Comparison of ENCODE assay signal across 21 mouse cellular contexts in genomic region chr3:89300514-89300913, GRCm38 (mm10). TPM values are rescaled to one million over a fixed set of nuclear protein-coding genes. Genes with fewer than 3 reads are reported as not detected.
DNase-seq lines count a peak whose midpoint lies in the region; ATAC-seq and TF ChIP-seq lines count a peak whose summit lies in the region.
"Had no signal": no experiment of that assay in that cellular context is flagged by ENCODE, and none has a peak within 500 bp of the region (broad histone marks: within the 10 kb centered on the region; RNA-seq: fewer than 3 reads in every experiment).

No protein-coding gene starts in this region.

- 0 out of 2 replicates have a peak, but pooled peaks have one; percentile 11 for TF ChIP-seq CTCF in forebrain, postnatal 0 days (IDR thresholded peaks at IDR 0.05; ENCODE audit: low read depth)
- peak; percentile 47; the same call in 1 of the 2 replicates for TF ChIP-seq CTCF in kidney, postnatal 0 days (IDR thresholded peaks at IDR 0.05; ENCODE audit: low read depth)

- H3K4me1 ChIP-seq in forebrain, postnatal 0 days (ENCODE audit: insufficient read depth), result no peaks in the 10 kb centered on the region
- H3K4me1 ChIP-seq in forebrain, embryonic 10.5 days, result peaks cover 24% of the 10 kb centered on the region
- 0 out of 2 replicates have a peak, but pooled peaks cover 2% of the 10 kb centered on the region for H3K4me1 ChIP-seq in kidney, postnatal 0 days (replicated peaks; ENCODE audit: insufficient read depth, low read length)
- no peaks in the 10 kb centered on the region for H3K4me1 ChIP-seq in forebrain, embryonic 11.5 days (replicated peaks; ENCODE audit: control insufficient read depth, insufficient read depth, low read length)

- 64% methylated on average over 2 of the region's 2 CpGs for WGBS in forebrain, postnatal 0 days
- WGBS in forebrain, embryonic 10.5 days, result 70% methylated on average over 2 of the region's 2 CpGs
- 78% methylated on average over 2 of the region's 2 CpGs for WGBS in kidney, postnatal 0 days
- WGBS in forebrain, embryonic 11.5 days, result 59% methylated on average over 2 of the region's 2 CpGs

- no peaks in the 10 kb centered on the region; the same call in 1 of the 2 replicates for H3K27me3 ChIP-seq in forebrain, postnatal 0 days (ENCODE audit: insufficient read depth, low read length)
- H3K27me3 ChIP-seq in forebrain, embryonic 10.5 days (ENCODE audit: poor library complexity, severe bottlenecking), result peaks cover 33% of the 10 kb centered on the region
- H3K27me3 ChIP-seq in kidney, postnatal 0 days (ENCODE audit: insufficient read depth, low read length), result no peaks in the 10 kb centered on the region
- peaks cover 2% of the 10 kb centered on the region; the same call in 1 of the 2 replicates for H3K27me3 ChIP-seq in forebrain, embryonic 11.5 days (ENCODE audit: control insufficient read depth, insufficient read depth, low read length)
- H3K27me3 ChIP-seq: embryonic facial prominence, embryonic 15.5 days had no signal

- no peak for DNase-seq in forebrain, postnatal 0 days
- no peak for DNase-seq in forebrain, embryonic 10.5 days (ENCODE audit: extremely low spot score, low spot score)
- DNase-seq in kidney, postnatal 0 days (ENCODE audit: low spot score), result no peak
- DNase-seq in kidney, adult 11 months, result no peak
- peak; percentile 58 for DNase-seq in 3T3-L1 (ENCODE audit: low read depth, low spot score)
- DNase-seq in forebrain, embryonic 11.5 days (ENCODE audit: low spot score), result no peak
- DNase-seq in left cerebral cortex, adult 18-20 months (ENCODE audit: low spot score in 2 of 2), result no peak
- DNase-seq: adrenal gland, postnatal 36 days; cerebellum, postnatal 10 days; embryo, embryonic 11 days; heart, postnatal 10 days; kidney, postnatal 4 days; layer of hippocampus, postnatal 36 days; thymus, postnatal 36 days had no signal

- H3K27ac ChIP-seq in forebrain, postnatal 0 days (ENCODE audit: low read depth, low read length), result no peak overlapping the region
- H3K27ac ChIP-seq in forebrain, embryonic 10.5 days, result no peak overlapping the region
- H3K27ac ChIP-seq in kidney, postnatal 0 days, result no peak overlapping the region
- H3K27ac ChIP-seq in forebrain, embryonic 11.5 days (ENCODE audit: low read depth, low read length), result no peak overlapping the region
- H3K27ac ChIP-seq: embryonic facial prominence, embryonic 15.5 days; forebrain, embryonic 13.5 days; hindbrain, embryonic 13.5 days; limb, embryonic 10.5 days; neural tube, embryonic 12.5 days had no signal

- no peak overlapping the region for H3K4me3 ChIP-seq in forebrain, postnatal 0 days (ENCODE audit: low read depth, low read length)
- H3K4me3 ChIP-seq in forebrain, embryonic 10.5 days, result no peak overlapping the region
- H3K4me3 ChIP-seq in kidney, postnatal 0 days (replicated peaks; ENCODE audit: low read depth, low read length), result no peak overlapping the region
- H3K4me3 ChIP-seq in forebrain, embryonic 11.5 days (ENCODE audit: low read depth, low read length), result no peak overlapping the region
- H3K4me3 ChIP-seq: forebrain, embryonic 13.5 days had no signal

- no peak for ATAC-seq in forebrain, postnatal 0 days
- ATAC-seq in kidney, postnatal 0 days (replicated peaks; ENCODE audit: low FRiP score, low read depth), result no peak
- 0 out of 2 replicates have a peak, but pooled peaks have one; percentile 36 for ATAC-seq in common myeloid progenitor, adult 5-6 weeks (replicated peaks; ENCODE audit: low read depth, poor library complexity, severe bottlenecking)
- ATAC-seq in forebrain, embryonic 11.5 days (replicated peaks; ENCODE audit: low FRiP score), result no peak
- ATAC-seq: forebrain, embryonic 13.5 days had no signal

- no peak overlapping the region for H3K4me2 ChIP-seq in forebrain, postnatal 0 days (ENCODE audit: low read depth)
- H3K4me2 ChIP-seq in kidney, postnatal 0 days (ENCODE audit: low read length), result no peak overlapping the region
- H3K4me2 ChIP-seq in forebrain, embryonic 11.5 days (ENCODE audit: low read depth, low read length, severe bottlenecking), result no peak overlapping the region

- H3K9me3 ChIP-seq in forebrain, postnatal 0 days (ENCODE audit: low read length), result no peaks in the 10 kb centered on the region
- no peaks in the 10 kb centered on the region for H3K9me3 ChIP-seq in forebrain, embryonic 10.5 days
- H3K9me3 ChIP-seq in kidney, postnatal 0 days (replicated peaks; ENCODE audit: low read length), result no peaks in the 10 kb centered on the region
- no peaks in the 10 kb centered on the region for H3K9me3 ChIP-seq in forebrain, embryonic 11.5 days (ENCODE audit: control insufficient read depth, low read length)
- H3K9me3 ChIP-seq: embryonic facial prominence, embryonic 15.5 days; forebrain, embryonic 13.5 days; hindbrain, embryonic 13.5 days; limb, embryonic 10.5 days; neural tube, embryonic 12.5 days had no signal

- no peaks in the 10 kb centered on the region for H3K36me3 ChIP-seq in forebrain, postnatal 0 days (ENCODE audit: insufficient read depth)
- H3K36me3 ChIP-seq in forebrain, embryonic 10.5 days (replicated peaks), result no peaks in the 10 kb centered on the region
- no peaks in the 10 kb centered on the region for H3K36me3 ChIP-seq in kidney, postnatal 0 days (ENCODE audit: insufficient read depth, low read length)
- H3K36me3 ChIP-seq in forebrain, embryonic 11.5 days (ENCODE audit: control insufficient read depth, insufficient read depth, low read length), result no peaks in the 10 kb centered on the region
- H3K36me3 ChIP-seq: embryonic facial prominence, embryonic 15.5 days; hindbrain, embryonic 13.5 days; limb, embryonic 10.5 days; neural tube, embryonic 12.5 days had no signal

- H3K9ac ChIP-seq in forebrain, postnatal 0 days, result no peak overlapping the region
- H3K9ac ChIP-seq in kidney, postnatal 0 days (ENCODE audit: low read depth, low read length), result no peak overlapping the region
- H3K9ac ChIP-seq in forebrain, embryonic 11.5 days (ENCODE audit: low read length), result no peak overlapping the region
- H3K9ac ChIP-seq: forebrain, embryonic 13.5 days; hindbrain, embryonic 13.5 days had no signal

RNA-seq across cellular contexts. Expression of gene Efna1, which starts 19.6 kb away (rescaled TPM):
- total RNA-seq in forebrain, postnatal 0 days (2014; rRNA removed), result 5.5 and 8.4 TPM in 2 replicates
- polyA plus RNA-seq in forebrain, postnatal 0 days (2015; fragmentation: Nextera tagmentation; extraction: Ambion mirVana), result 10.8 and 11.1 TPM in 2 replicates
- 12.9 and 13.2 TPM in 2 replicates for polyA plus RNA-seq in forebrain, embryonic 10.5 days (2016; fragmentation: Nextera tagmentation; extraction: Ambion mirVana)
- polyA plus RNA-seq in kidney, postnatal 0 days (2015; fragmentation: Nextera tagmentation; extraction: Ambion mirVana), result 79.5 and 83.5 TPM in 2 replicates
- total RNA-seq in common myeloid progenitor, adult 5-6 weeks (2017), result not detected in 2 replicates
- 10.8 and 11.4 TPM in 2 replicates for polyA plus RNA-seq in forebrain, embryonic 11.5 days (2014; fragmentation: Nextera tagmentation; extraction: Ambion mirVana)
- total RNA-seq in left cerebral cortex, adult 18-20 months (2021), result 1 to 10 TPM; 5.9 to 8.3 TPM

RNA-seq across cellular contexts. Expression of gene Efna3, which starts 22.3 kb away (rescaled TPM):
- 76.7 and 80.7 TPM in 2 replicates for total RNA-seq in forebrain, postnatal 0 days (2014; rRNA removed)
- polyA plus RNA-seq in forebrain, postnatal 0 days (2015; fragmentation: Nextera tagmentation; extraction: Ambion mirVana), result 68.9 and 73.8 TPM in 2 replicates
- 3.0 and 4.0 TPM in 2 replicates for polyA plus RNA-seq in forebrain, embryonic 10.5 days (2016; fragmentation: Nextera tagmentation; extraction: Ambion mirVana)
- 4.2 and 6.1 TPM in 2 replicates for polyA plus RNA-seq in kidney, postnatal 0 days (2015; fragmentation: Nextera tagmentation; extraction: Ambion mirVana)
- total RNA-seq in common myeloid progenitor, adult 5-6 weeks (2017), result not detected in 2 replicates
- polyA plus RNA-seq in forebrain, embryonic 11.5 days (2014; fragmentation: Nextera tagmentation; extraction: Ambion mirVana), result 6.6 and 7.7 TPM in 2 replicates
- total RNA-seq in left cerebral cortex, adult 18-20 months (2021), result 10 to 100 TPM; 58.3 to 60.8 TPM
- total RNA-seq: monocyte, adult 5-6 weeks had no signal

RNA-seq across cellular contexts. Expression of gene Slc50a1, which starts 30.1 kb away (rescaled TPM):
- 22.1 and 26.7 TPM in 2 replicates for total RNA-seq in forebrain, postnatal 0 days (2014; rRNA removed)
- 34.8 and 36.8 TPM in 2 replicates for polyA plus RNA-seq in forebrain, postnatal 0 days (2015; fragmentation: Nextera tagmentation; extraction: Ambion mirVana)
- polyA plus RNA-seq in forebrain, embryonic 10.5 days (2016; fragmentation: Nextera tagmentation; extraction: Ambion mirVana), result 25.1 and 26.0 TPM in 2 replicates
- 75.8 and 82.2 TPM in 2 replicates for polyA plus RNA-seq in kidney, postnatal 0 days (2015; fragmentation: Nextera tagmentation; extraction: Ambion mirVana)
- 32.5 and 65.3 TPM in 2 replicates for total RNA-seq in common myeloid progenitor, adult 5-6 weeks (2017)
- 28.4 and 31.8 TPM in 2 replicates for polyA plus RNA-seq in forebrain, embryonic 11.5 days (2014; fragmentation: Nextera tagmentation; extraction: Ambion mirVana)
- 10 to 100 TPM; 35.2 to 35.8 TPM for total RNA-seq in left cerebral cortex, adult 18-20 months (2021)

RNA-seq across cellular contexts. Expression of gene Efna4, which starts 37.3 kb away (rescaled TPM):
- total RNA-seq in forebrain, postnatal 0 days (2014; rRNA removed), result 8.4 and 11.1 TPM in 2 replicates
- polyA plus RNA-seq in forebrain, postnatal 0 days (2015; fragmentation: Nextera tagmentation; extraction: Ambion mirVana), result 7.8 and 8.1 TPM in 2 replicates
- 27.6 and 28.7 TPM in 2 replicates for polyA plus RNA-seq in forebrain, embryonic 10.5 days (2016; fragmentation: Nextera tagmentation; extraction: Ambion mirVana)
- 24.4 and 25.4 TPM in 2 replicates for polyA plus RNA-seq in kidney, postnatal 0 days (2015; fragmentation: Nextera tagmentation; extraction: Ambion mirVana)
- total RNA-seq in common myeloid progenitor, adult 5-6 weeks (2017), result 1.7 and 3.8 TPM in 2 replicates
- polyA plus RNA-seq in forebrain, embryonic 11.5 days (2014; fragmentation: Nextera tagmentation; extraction: Ambion mirVana), result 17.1 and 20.7 TPM in 2 replicates
- total RNA-seq in left cerebral cortex, adult 18-20 months (2021), result under 1 TPM in 1 of 2 experiments, not detected in 1; 0.28 TPM
- total RNA-seq: monocyte, adult 5-6 weeks had no signal

RNA-seq across cellular contexts. Expression of gene Dpm3, which starts 41.4 kb away (rescaled TPM):
- 66.7 and 160 TPM in 2 replicates for total RNA-seq in forebrain, postnatal 0 days (2014; rRNA removed)
- 74.9 and 96.8 TPM in 2 replicates for polyA plus RNA-seq in forebrain, postnatal 0 days (2015; fragmentation: Nextera tagmentation; extraction: Ambion mirVana)
- 76.7 and 78.6 TPM in 2 replicates for polyA plus RNA-seq in forebrain, embryonic 10.5 days (2016; fragmentation: Nextera tagmentation; extraction: Ambion mirVana)
- 148 and 182 TPM in 2 replicates for polyA plus RNA-seq in kidney, postnatal 0 days (2015; fragmentation: Nextera tagmentation; extraction: Ambion mirVana)
- total RNA-seq in common myeloid progenitor, adult 5-6 weeks (2017), result 63.6 and 66.6 TPM in 2 replicates
- polyA plus RNA-seq in forebrain, embryonic 11.5 days (2014; fragmentation: Nextera tagmentation; extraction: Ambion mirVana), result 79.0 and 83.9 TPM in 2 replicates
- 10 to 100 TPM; 56.5 to 56.6 TPM for total RNA-seq in left cerebral cortex, adult 18-20 months (2021)
